Mouse (Mus musculus) right cerebral cortex, postnatal 25 days (tissue): ENCODE data around the gene Ccnd2.

Experiments
- DNase-seq: peaks from one replicate; pipeline ENCODE4 v3.0.0; 2022

The Ccnd2 gene

DNA sequence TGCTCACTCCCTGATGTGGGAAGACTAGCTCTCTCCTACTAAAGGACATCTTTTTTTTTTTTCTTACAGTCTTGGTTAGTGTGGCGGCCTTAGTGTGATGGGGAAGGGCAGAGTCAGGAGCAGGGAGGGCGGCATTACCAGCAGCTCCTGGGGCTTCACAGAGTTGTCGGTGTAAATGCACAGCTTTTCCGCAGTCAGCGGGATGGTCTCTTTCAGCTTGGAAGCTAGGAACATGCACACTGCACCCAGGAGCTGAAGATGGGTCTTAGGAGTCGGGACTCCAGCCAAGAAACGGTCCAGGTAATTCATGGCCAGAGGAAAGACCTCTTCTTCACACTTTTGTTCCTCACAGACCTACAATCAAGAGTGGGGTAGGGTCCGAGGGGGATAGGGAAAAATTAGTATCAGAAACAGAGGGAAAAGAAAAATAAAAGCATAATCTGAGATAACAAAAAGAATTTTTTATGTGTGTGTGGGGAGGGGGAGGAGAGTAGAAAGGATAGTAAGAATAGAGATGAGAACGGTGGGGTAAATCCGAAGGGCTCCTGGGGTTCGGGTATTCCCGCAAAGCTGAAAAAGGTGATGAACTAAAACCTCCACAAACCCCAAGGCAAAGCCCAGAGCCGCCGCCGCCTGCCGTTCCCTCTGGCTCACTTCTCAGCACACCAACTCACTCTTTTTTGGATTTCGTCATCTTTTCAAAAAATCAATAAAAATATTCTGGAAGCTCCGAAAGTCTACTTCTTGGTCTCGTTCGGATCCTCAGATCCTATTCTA lies 3.3 kb downstream of the Ccnd2 start:
- peak; percentile 22 for DNase-seq

DNA sequence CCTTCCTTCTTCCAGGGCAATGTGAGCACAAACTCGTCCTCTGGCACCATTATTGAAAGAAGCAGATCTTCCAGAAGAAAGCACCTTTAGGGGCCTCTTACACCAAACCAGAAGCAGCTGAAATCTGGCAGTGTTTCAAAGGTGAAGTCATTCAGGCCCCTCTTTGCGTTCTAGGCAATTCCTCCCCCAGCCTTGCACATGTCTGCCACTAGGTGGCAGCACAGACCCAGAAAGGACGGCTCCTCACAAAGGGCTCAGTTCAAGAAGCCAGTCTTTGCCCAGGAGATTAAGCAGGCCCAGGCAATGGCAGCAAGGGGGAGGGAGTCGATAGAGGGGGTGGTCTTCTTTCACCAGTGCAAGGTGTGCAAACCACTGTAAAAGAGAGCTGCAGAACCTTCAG lies 4.3 kb downstream of the Ccnd2 start:
- DNase-seq, result peak; percentile 81

GRCm38 (mm10) chr6:127146322-127146947 lies 5.6 kb downstream of the Ccnd2 start:
- DNase-seq, result no peak

DNA sequence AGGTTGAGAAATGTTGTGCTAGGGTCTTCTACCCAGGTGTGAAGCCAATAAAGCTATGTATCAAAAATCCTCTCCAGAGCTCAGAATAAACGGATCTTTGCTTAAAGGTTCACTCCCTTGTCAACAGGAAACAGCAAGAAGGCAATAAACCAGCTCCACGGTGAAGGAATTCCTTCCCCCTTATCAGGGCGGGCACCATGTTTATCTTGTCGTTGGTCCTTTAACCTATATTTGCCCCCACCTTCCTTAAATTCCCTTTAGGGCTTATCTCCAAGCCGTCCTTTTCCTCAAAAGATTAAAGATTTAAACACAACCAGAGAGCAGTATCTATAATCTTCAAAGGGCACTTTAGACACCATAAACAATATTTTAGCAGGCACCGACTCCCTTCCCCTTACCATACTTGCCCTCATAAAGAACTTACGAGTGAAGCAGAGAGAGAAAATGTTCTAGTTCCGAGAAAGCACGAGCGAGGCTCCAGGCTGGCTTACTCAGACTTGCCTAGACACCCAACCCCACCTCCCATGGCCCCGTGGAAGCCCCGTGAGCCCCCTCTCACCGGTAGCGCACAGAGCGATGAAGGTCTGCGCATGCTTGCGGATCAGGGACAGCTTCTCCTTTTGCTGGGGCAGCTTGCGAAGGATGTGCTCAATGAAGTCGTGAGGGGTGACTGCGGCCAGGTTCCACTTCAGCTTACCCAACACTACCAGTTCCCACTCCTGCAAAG lies 6.4 kb downstream of the Ccnd2 start:
- no peak for DNase-seq

DNA sequence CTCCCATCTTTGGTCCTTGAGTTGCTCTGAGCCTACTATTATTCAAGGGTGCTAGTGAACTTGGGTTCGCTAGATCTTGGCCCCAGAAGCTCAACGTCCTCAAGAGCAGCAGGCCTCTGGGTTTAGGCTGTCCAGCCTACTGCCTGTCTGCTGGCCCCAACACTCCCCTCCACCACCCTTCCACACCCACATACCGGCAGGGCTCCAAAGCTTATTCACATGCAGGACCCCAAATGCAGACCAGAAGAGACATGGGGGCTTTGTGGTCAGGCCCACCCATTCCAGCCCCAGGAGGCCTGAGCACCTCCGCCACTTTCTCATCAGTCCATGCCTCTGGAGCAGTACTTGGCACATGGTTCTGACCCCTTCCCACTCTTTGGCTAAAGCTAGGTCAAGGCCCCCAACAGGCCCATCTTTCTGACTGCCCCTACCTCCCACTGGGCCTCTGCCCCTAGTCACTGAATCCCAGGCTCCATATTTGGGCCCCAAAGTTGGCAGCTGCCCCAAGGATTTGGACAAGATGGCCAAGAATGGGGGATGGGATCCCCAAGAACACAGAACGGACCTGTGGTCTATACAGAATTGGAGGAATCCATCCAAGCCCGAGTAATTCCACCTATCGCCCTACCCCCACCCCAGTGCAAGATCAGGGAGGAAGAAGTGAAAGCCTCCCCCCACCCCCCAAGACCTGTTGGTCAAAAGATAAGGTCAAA lies 8.3 kb downstream of the Ccnd2 start:
- no peak for DNase-seq

DNA sequence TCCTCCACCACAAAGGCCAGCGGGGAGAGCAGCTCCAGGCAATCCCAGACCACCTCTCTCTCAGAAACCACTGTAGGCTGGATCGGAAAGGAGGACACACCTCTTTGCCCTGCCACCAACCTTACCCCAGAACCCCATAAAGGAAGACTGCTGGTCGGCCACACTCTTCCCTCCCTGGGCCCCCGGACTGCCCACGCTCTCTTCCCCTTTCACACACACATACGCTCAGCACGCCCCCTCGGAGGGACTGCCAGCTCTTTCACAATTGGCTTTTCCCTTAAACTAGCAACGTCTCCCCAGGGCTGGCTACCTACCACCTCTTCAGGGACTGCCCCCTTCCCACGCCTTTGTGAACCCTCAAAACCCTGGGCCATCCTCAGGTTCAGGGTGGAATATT lies 8.9 kb downstream of the Ccnd2 start:
- DNase-seq, result no peak

- DNase-seq, result peak; percentile 54
These were observed 9.6 kb downstream of the Ccnd2 start for GRCm38 (mm10) chr6:127142154-127143123.

DNA sequence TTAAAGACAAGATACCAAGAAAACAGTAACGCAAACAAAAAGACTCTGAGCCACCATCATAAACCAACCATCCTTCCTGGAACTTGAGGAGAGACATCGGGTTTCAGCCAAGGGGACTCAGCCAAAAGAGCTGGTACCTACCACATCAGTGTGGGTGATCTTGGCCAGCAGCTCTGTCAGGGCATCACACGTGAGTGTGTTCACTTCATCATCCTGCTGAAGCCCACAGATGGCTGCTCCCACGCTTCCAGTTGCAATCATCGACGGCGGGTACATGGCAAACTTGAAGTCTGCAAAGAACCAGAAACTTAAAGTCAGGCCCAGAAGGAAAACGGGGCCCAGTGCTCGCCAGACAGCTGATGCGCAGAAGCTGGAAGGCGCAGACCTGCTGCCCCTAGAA lies 13.0 kb downstream of the Ccnd2 start:
- peak; percentile 31 for DNase-seq

DNA sequence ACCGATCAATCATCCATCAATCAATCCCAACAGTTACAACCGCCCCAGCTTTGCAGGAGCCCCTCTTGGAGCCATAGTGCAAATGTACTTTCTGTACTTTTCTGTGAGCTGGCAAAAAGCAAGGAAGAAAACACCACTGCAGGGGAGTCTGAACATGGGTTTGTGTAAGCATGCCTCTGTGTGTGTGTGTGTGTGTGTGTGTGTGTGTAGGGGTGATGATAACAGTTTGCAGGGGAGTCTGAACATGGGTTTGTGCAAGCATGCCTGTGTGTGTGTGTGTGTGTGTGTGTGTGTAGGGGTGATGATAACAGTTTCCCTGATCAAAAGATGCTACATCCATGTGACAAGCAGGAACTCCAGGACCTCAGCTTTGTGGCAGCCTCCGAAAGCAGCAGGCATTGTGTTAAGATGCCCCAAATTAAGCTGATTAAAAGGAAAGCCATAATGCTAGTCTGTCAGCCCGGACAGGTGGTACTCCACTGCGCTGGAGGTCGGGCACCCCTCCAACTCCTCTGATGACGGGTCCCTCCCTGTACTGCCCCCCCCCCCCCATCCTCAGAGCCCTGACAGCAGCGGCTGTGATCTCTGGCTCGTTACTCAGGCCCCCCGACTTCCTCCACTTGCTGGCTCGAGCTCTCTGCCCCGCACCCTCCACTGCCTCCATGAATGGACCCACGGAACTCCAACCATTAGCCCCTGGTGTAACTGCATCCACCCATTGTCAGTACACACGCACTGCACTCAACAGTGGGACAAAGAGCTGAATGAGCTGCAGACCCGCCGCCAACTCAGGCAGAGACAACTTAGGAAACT lies 18.4 kb downstream of the Ccnd2 start:
- DNase-seq, result no peak

DNA sequence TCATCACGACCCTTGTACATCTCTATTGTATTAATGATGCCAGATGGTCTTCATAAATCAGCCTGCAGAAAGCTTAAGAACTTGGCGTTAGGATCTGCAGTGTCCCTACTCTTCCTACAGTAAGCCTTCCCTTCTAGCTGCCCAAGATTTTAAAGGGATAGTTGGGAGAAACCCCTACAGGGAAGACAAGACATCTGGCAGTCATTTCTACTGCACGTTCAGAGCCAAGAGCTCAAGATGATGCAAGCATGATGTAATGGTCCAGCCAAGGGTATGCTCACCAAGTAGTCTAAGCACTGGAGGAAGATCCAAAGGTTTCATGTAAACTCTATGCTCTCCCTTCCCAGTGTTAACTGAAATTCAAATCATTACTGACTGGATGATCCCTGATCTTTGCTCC lies 19.3 kb downstream of the Ccnd2 start:
- DNase-seq, result no peak

GRCm38 (mm10) chr6:127131946-127132345 lies 20.0 kb downstream of the Ccnd2 start:
- DNase-seq, result no peak

DNA sequence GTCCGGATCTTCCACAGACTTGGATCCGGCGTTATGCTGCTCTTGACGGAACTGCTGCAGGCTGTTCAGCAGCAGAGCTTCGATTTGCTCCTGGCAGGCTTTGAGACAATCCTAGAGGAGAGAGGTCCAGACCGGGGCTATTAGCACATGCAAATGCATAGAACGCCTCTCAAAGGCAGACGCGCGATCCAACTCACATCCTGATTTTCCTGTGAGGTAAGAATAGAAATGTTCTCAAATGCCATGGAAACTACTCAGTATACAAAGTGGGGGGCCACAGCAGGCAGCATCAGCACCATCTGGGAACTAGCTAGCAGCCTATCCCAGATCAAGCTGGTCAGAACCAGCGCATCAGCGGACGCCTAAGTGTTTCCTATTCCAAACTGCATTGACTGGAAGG lies 21.6 kb downstream of the Ccnd2 start:
- no peak for DNase-seq

GRCm38 (mm10) chr6:127129659-127130058 lies 22.3 kb downstream of the Ccnd2 start:
- DNase-seq, result no peak

GRCm38 (mm10) chr6:127123506-127123905 lies 28.5 kb downstream of the Ccnd2 start:
- DNase-seq, result no peak

- no peak for DNase-seq
These were observed 29.0 kb downstream of the Ccnd2 start for GRCm38 (mm10) chr6:127122996-127123395.

DNA sequence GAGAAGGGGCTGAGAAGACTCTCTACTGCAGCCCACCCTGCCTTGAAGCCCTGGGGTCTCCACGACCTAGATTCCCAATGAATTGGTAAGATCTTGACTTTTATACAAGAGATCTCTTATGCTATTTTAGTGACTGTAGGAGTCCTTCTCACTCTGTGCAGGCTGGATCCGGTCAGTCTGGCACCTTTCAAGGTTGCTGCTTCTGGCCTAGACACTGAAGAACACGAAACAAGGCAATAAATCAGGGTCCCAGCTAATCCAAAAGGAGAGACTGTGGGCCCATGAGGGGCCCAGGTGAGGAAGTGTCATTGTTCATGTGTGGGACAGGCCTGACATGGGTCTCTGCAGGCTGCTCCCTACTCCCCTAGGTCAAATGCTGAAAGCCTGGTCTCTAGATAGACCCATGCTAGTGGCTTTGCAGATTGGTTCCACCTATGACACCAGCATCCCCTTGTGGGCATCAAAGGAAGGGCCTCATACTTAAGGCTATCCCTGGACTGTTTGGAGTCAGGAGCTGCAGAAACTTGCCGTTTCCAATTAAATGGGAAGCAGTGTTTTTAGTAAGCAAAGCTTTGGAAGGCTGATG lies 29.7 kb downstream of the Ccnd2 start:
- no peak for DNase-seq

DNA sequence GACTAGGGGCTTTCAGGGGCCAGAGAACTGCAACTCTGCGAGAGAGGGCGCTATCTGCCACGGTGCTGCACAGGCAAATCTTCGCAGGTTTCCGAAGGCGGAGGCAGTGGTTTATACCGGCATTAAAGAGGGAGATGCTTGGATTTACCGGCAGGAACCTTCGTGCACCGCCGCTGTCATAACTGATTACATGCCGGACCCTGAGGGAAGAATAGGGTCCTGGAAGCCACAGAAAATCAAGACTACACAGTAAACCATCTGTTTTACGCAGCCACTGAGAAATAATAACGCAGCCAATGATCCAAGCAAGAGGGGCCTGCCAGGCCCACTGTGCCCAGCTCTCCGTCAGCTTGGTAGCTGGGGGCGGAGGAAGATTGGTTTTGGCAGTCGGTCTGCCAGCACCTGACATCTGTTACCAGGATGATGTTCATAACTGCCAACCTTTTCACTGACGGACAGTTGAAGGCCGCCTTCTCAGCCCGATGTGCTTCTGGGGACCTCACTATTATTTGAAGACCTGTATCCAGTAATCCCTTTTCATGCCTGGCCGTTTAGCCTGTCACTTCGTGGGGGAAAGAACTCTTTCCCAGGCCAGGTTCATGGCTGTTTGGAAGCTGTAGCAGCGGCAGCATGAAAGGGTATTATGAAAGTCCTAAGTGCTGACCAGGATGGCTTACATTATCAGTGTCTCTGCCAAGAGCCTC lies 37.1 kb downstream of the Ccnd2 start:
- DNase-seq, result no peak

DNA sequence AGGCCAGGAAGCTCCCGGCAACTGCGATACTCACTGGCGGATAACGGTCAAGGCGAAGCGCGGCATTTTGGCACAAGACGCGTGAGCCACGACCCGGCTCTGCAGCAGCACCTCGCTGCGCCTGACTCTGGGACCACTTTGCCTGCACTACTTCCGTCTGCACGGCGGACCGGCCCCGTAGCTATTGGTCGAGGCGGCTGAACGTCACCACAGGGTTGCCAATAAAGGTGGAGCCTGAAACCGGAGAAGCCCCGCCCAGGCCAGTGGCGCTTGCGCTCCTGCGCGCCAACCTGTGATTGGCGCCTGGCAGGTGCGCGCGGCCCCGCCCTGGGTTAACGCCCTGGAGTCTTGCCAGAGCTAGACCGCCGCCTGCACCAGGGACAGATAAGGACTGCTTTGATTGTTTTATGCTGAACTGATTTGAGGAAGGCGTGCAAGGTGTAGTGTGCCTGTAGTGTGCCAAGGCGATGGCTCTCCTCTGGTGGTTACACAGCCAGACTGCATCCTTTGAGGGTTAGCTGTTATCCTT lies 42.5 kb downstream of the Ccnd2 start, which contains the start of gene Tigar:
TSS of gene Tigar (minus strand) at position 156 of the 529 bp plus-strand sequence.
- peak; percentile 95 for DNase-seq

- DNase-seq, result no peak
These were observed 43.5 kb downstream of the Ccnd2 start for GRCm38 (mm10) chr6:127108368-127109060.
